Mouse (Mus musculus): ENCODE data around the gene Tcl1b2. TPM values are rescaled to one million over a fixed set of nuclear protein-coding genes. Genes with fewer than 3 reads are reported as not detected.

Tcl1b2 gene
- polyA plus RNA-seq (2012; rRNA removed) = not detected in 2 replicates

GRCm38 (mm10) chr12:105145714-105146113 lies at the start of gene Tcl1b2:
Tcl1b2 (plus strand) TSS chr12:105146014.
- Histone ChIP-seq H3K4me3 (ENCODE audit: low read depth, low read length) (no peak within 1 kb of the TSS), H3K4me1 (ENCODE audit: control insufficient read depth, insufficient read depth, insufficient read length, low read length) (no peaks in the 10 kb centered on the region), H3K36me3 (ENCODE audit: control insufficient read depth, insufficient read depth, low read length) (no peaks in the 10 kb centered on the region), H3K27me3 (ENCODE audit: control insufficient read depth, insufficient read depth, low read length) (no peaks in the 10 kb centered on the region), H3K27ac (ENCODE audit: insufficient read depth, low read depth, low read length) (no peak within 1 kb of the TSS)
- WGBS = 64% methylated on average over 3 of the region's 3 CpGs
- TF ChIP-seq POLR2A (IDR thresholded peaks at IDR 0.05; ENCODE audit: low read depth, low read length) = no peak
- TF ChIP-seq CTCF (IDR thresholded peaks at IDR 0.05; ENCODE audit: extremely low read depth, insufficient read length, insufficient replicate concordance, low read depth, low read length) = no peak

- Histone ChIP-seq H3K27ac (ENCODE audit: insufficient read depth, low read depth, low read length) (no peak overlapping the region), H3K36me3 (ENCODE audit: control insufficient read depth, insufficient read depth, low read length) (no peaks in the 10 kb centered on the region), H3K4me1 (ENCODE audit: control insufficient read depth, insufficient read depth, insufficient read length, low read length) (no peaks in the 10 kb centered on the region), H3K27me3 (ENCODE audit: control insufficient read depth, insufficient read depth, low read length) (no peaks in the 10 kb centered on the region), H3K4me3 (ENCODE audit: low read depth, low read length) (no peak overlapping the region)
- 65% methylated on average over 9 of the region's 9 CpGs for WGBS
- TF ChIP-seq POLR2A (IDR thresholded peaks at IDR 0.05; ENCODE audit: low read depth, low read length) (no peak), CTCF (IDR thresholded peaks at IDR 0.05; ENCODE audit: extremely low read depth, insufficient read length, insufficient replicate concordance, low read depth, low read length) (no peak)
These were observed 46.3 kb upstream of the Tcl1b2 start for GRCm38 (mm10) chr12:105099466-105100044.

- WGBS = 53% methylated on average over 8 of the region's 8 CpGs
- Histone ChIP-seq H3K4me1 (ENCODE audit: control insufficient read depth, insufficient read depth, insufficient read length, low read length) (no peaks in the 10 kb centered on the region), H3K4me3 (ENCODE audit: low read depth, low read length) (no peak overlapping the region), H3K27me3 (ENCODE audit: control insufficient read depth, insufficient read depth, low read length) (no peaks in the 10 kb centered on the region), H3K36me3 (ENCODE audit: control insufficient read depth, insufficient read depth, low read length) (no peaks in the 10 kb centered on the region), H3K27ac (ENCODE audit: insufficient read depth, low read depth, low read length) (no peak overlapping the region)
- no peak for TF ChIP-seq CTCF (IDR thresholded peaks at IDR 0.05; ENCODE audit: extremely low read depth, insufficient read length, insufficient replicate concordance, low read depth, low read length)
- TF ChIP-seq POLR2A (IDR thresholded peaks at IDR 0.05; ENCODE audit: low read depth, low read length) = no peak
These were observed 42.9 kb upstream of the Tcl1b2 start for GRCm38 (mm10) chr12:105102901-105103300.

- no peak for TF ChIP-seq POLR2A (IDR thresholded peaks at IDR 0.05; ENCODE audit: low read depth, low read length)
- TF ChIP-seq CTCF (IDR thresholded peaks at IDR 0.05; ENCODE audit: extremely low read depth, insufficient read length, insufficient replicate concordance, low read depth, low read length) = peak; percentile 79; the same call in 1 of the 2 replicates
- 7% methylated on average over 4 of the region's 4 CpGs for WGBS
- Histone ChIP-seq H3K4me3 (ENCODE audit: low read depth, low read length) (no peak overlapping the region), H3K4me1 (ENCODE audit: control insufficient read depth, insufficient read depth, insufficient read length, low read length) (no peaks in the 10 kb centered on the region), H3K36me3 (ENCODE audit: control insufficient read depth, insufficient read depth, low read length) (no peaks in the 10 kb centered on the region), H3K27me3 (ENCODE audit: control insufficient read depth, insufficient read depth, low read length) (no peaks in the 10 kb centered on the region), H3K27ac (ENCODE audit: insufficient read depth, low read depth, low read length) (no peak overlapping the region)
These were observed 41.8 kb upstream of the Tcl1b2 start for GRCm38 (mm10) chr12:105104036-105104435.

GRCm38 (mm10) chr12:105105326-105105725 lies 40.5 kb upstream of the Tcl1b2 start:
- Histone ChIP-seq H3K36me3 (ENCODE audit: control insufficient read depth, insufficient read depth, low read length) (no peaks in the 10 kb centered on the region), H3K4me1 (ENCODE audit: control insufficient read depth, insufficient read depth, insufficient read length, low read length) (no peaks in the 10 kb centered on the region), H3K4me3 (ENCODE audit: low read depth, low read length) (no peak overlapping the region), H3K27ac (ENCODE audit: insufficient read depth, low read depth, low read length) (no peak overlapping the region), H3K27me3 (ENCODE audit: control insufficient read depth, insufficient read depth, low read length) (no peaks in the 10 kb centered on the region)
- WGBS = 77% methylated on average over 5 of the region's 5 CpGs
- no peak for TF ChIP-seq CTCF (IDR thresholded peaks at IDR 0.05; ENCODE audit: extremely low read depth, insufficient read length, insufficient replicate concordance, low read depth, low read length)
- no peak for TF ChIP-seq POLR2A (IDR thresholded peaks at IDR 0.05; ENCODE audit: low read depth, low read length)

GRCm38 (mm10) chr12:105108856-105109255 lies 37.0 kb upstream of the Tcl1b2 start:
- H3K27me3 ChIP-seq (ENCODE audit: control insufficient read depth, insufficient read depth, low read length) = no peaks in the 10 kb centered on the region
- TF ChIP-seq CTCF (IDR thresholded peaks at IDR 0.05; ENCODE audit: extremely low read depth, insufficient read length, insufficient replicate concordance, low read depth, low read length) (no peak), POLR2A (IDR thresholded peaks at IDR 0.05; ENCODE audit: low read depth, low read length) (no peak)
- no peak overlapping the region for H3K27ac ChIP-seq (ENCODE audit: insufficient read depth, low read depth, low read length)
- H3K4me1 ChIP-seq (ENCODE audit: control insufficient read depth, insufficient read depth, insufficient read length, low read length) = no peaks in the 10 kb centered on the region
- 89% methylated on average over 4 of the region's 4 CpGs for WGBS
- no peaks in the 10 kb centered on the region for H3K36me3 ChIP-seq (ENCODE audit: control insufficient read depth, insufficient read depth, low read length)
- H3K4me3 ChIP-seq (ENCODE audit: low read depth, low read length) = no peak overlapping the region

- TF ChIP-seq CTCF (IDR thresholded peaks at IDR 0.05; ENCODE audit: extremely low read depth, insufficient read length, insufficient replicate concordance, low read depth, low read length) (no peak), POLR2A (IDR thresholded peaks at IDR 0.05; ENCODE audit: low read depth, low read length) (no peak)
- WGBS = 51% methylated on average over 3 of the region's 3 CpGs
- Histone ChIP-seq H3K4me3 (ENCODE audit: low read depth, low read length) (no peak overlapping the region), H3K27ac (ENCODE audit: insufficient read depth, low read depth, low read length) (no peak overlapping the region), H3K4me1 (ENCODE audit: control insufficient read depth, insufficient read depth, insufficient read length, low read length) (no peaks in the 10 kb centered on the region), H3K27me3 (ENCODE audit: control insufficient read depth, insufficient read depth, low read length) (no peaks in the 10 kb centered on the region), H3K36me3 (ENCODE audit: control insufficient read depth, insufficient read depth, low read length) (no peaks in the 10 kb centered on the region)
These were observed 36.4 kb upstream of the Tcl1b2 start for GRCm38 (mm10) chr12:105109406-105109805.
